Mouse (Mus musculus) limb, embryonic 11.5 days (tissue): ENCODE data around the gene Gm20403. TPM values are rescaled to one million over a fixed set of nuclear protein-coding genes. Genes with fewer than 3 reads are reported as not detected.

ENCODE experiments used
- ATAC-seq: fragments of 200-750 bp; cut with Nextera tagmentation; 2 replicates; pipeline ENCODE4 v1.8.0; 2017; ENCODE audit warnings: low read depth; ENCODE audit not compliant: insufficient number of reproducible peaks, low FRiP score, low TSS enrichment
- DNase-seq: peaks from one replicate; pipeline ENCODE4 v3.0.0-alpha.2; 2015; ENCODE audit warnings: low spot score
- H3K27ac ChIP-seq: fragments of 300-500 bp; sonication (generic); replicated peaks from 2 replicates; pipeline ENCODE4 v1.5.1; 2014; ENCODE audit warnings: low read depth, mild to moderate bottlenecking, low read length
- H3K27me3 ChIP-seq: fragments of 300-500 bp; sonication (generic); 2 replicates; pipeline ENCODE4 v1.6.1; 2014; ENCODE audit warnings: mild to moderate bottlenecking, low read length, mixed read lengths; ENCODE audit not compliant: control insufficient read depth, insufficient read depth
- H3K36me3 ChIP-seq: fragments of 300-500 bp; sonication (generic); 2 replicates; pipeline ENCODE4 v1.6.1; 2014; ENCODE audit warnings: mild to moderate bottlenecking, low read length, moderate library complexity, mixed read lengths; ENCODE audit not compliant: control insufficient read depth, insufficient read depth
- H3K4me1 ChIP-seq: fragments of 300-500 bp; sonication (generic); 2 replicates; pipeline ENCODE4 v1.6.1; 2014; ENCODE audit warnings: low read length, mixed read lengths; ENCODE audit not compliant: control insufficient read depth, insufficient read depth
- H3K4me2 ChIP-seq: fragments of 300-500 bp; sonication (generic); 2 replicates; pipeline ENCODE4 v1.6.1; 2014; ENCODE audit warnings: low read depth, mild to moderate bottlenecking, moderate library complexity; ENCODE audit not compliant: severe bottlenecking
- H3K4me3 ChIP-seq: fragments of 300-500 bp; sonication (generic); 2 replicates; pipeline ENCODE4 v1.5.1; 2014; ENCODE audit warnings: low read depth, low read length
- H3K9ac ChIP-seq: fragments of 300-500 bp; sonication (generic); 2 replicates; pipeline ENCODE4 v1.6.1; 2014; ENCODE audit warnings: mild to moderate bottlenecking, low read length
- H3K9me3 ChIP-seq: fragments of 300-500 bp; sonication (generic); 2 replicates; pipeline ENCODE4 v1.6.1; 2016; ENCODE audit warnings: low read length; ENCODE audit not compliant: control insufficient read depth
- WGBS: fragments of 180-500 bp; shearing (Covaris S2); extraction: QIAGEN DNeasy Blood & Tissue Kit; methylation state at CpG from one replicate; pipeline ENCODE4 v1.1.7; 2014; 5-methylcytosine and 5-hydroxymethylcytosine counted together
- polyA plus RNA-seq: library from polyadenylated mRNA; unstranded; fragments of >200 nt; fragmentation: Nextera tagmentation; extraction: Ambion mirVana; gene quantifications from 2 replicates; pipeline ENCODE4 v1.2.1, GENCODE M21; 2014

The Gm20403 gene
- polyA plus RNA-seq, 1 experiment from 2014 or later: not detected

DNA sequence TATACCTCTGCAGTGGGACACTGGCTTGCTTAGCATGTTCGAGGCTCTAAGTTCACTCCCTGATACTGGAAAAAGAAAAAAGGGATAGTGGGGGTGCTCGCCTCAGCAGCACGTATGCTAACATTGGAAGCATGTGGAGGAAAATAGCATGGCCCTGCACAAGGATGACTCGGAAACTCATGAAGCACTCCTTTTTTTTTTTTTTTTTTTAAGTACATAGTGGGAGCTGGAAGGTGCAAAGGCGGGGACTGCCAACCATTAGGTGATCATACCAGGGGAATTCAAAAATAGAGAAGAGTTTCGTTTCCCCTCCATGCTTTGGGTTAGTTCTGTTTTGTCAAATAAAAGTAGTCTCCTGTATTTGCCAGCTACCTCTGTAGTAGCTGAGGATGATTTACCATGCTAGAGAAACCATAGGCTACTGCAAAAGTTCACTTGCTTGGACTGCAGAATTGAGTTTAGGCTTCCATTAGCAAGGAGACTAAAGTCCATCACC, 10.7 kb upstream of the Gm20403 start:
- no peak for DNase-seq
- no peak overlapping the region for H3K4me2 ChIP-seq
- no peak overlapping the region for H3K4me3 ChIP-seq
- no peaks in the 10 kb centered on the region for H3K27me3 ChIP-seq
- ATAC-seq: no peak
- H3K9ac ChIP-seq: no peak overlapping the region
- WGBS: 82% methylated on average over 6 of the region's 6 CpGs
- H3K9me3 ChIP-seq: no peaks in the 10 kb centered on the region
- H3K4me1 ChIP-seq: no peaks in the 10 kb centered on the region
- H3K27ac ChIP-seq: no peak overlapping the region
- no peaks in the 10 kb centered on the region for H3K36me3 ChIP-seq

GRCm38 (mm10) chr12:54995965-54996364, 9.6 kb upstream of the Gm20403 start:
- 71% methylated on average over 3 of the region's 3 CpGs for WGBS
- no peak for ATAC-seq
- no peaks in the 10 kb centered on the region for H3K36me3 ChIP-seq

GRCm38 (mm10) chr12:54994418-54994817, 8.1 kb upstream of the Gm20403 start:
- WGBS: 93% methylated on average over 4 of the region's 4 CpGs
- Histone ChIP-seq H3K9me3 (no peaks in the 10 kb centered on the region), H3K4me1 (no peaks in the 10 kb centered on the region), H3K4me3 (no peak overlapping the region), H3K4me2 (no peak overlapping the region), H3K27me3 (no peaks in the 10 kb centered on the region), H3K36me3 (no peaks in the 10 kb centered on the region), H3K9ac (no peak overlapping the region), H3K27ac (no peak overlapping the region)
- no peak for DNase-seq
- ATAC-seq: no peak

More at GRCm38 (mm10) chr12:54995965-54996364, 9.6 kb upstream of the Gm20403 start:
- Histone ChIP-seq H3K4me2 (no peak overlapping the region), H3K9ac (no peak overlapping the region), H3K27me3 (no peaks in the 10 kb centered on the region), H3K4me3 (no peak overlapping the region), H3K4me1 (no peaks in the 10 kb centered on the region), H3K9me3 (no peaks in the 10 kb centered on the region), H3K27ac (no peak overlapping the region)
- no peak for DNase-seq

DNA sequence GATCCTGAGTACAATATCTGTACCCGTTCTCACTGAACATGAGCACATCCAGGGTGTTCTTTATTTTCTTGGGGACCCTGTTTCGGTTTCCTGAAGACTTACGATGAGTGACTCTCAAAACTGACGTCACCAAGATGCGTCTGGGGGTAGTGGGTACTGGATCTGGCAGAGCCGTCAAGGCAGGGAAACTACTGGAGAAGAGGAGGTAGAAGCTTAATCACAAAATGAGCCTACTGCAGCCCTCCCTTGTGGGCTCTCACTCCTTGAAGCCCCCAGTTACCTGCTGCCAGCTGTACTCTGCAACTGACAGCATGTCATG, 7.7 kb upstream of the Gm20403 start:
- no peak overlapping the region for H3K27ac ChIP-seq
- WGBS: 76% methylated on average over 6 of the region's 6 CpGs
- H3K9me3 ChIP-seq: no peaks in the 10 kb centered on the region

GRCm38 (mm10) chr12:54993246-54994067, 7.1 kb upstream of the Gm20403 start:
- no peak overlapping the region for H3K4me2 ChIP-seq
- H3K9ac ChIP-seq: no peak overlapping the region
- H3K27me3 ChIP-seq: no peaks in the 10 kb centered on the region
- ATAC-seq: no peak
- H3K4me1 ChIP-seq: no peaks in the 10 kb centered on the region
- H3K27ac ChIP-seq: no peak overlapping the region
- WGBS: 50% methylated on average over 16 of the region's 16 CpGs
- no peaks in the 10 kb centered on the region for H3K36me3 ChIP-seq
- H3K9me3 ChIP-seq: no peaks in the 10 kb centered on the region
- DNase-seq: no peak
- no peak overlapping the region for H3K4me3 ChIP-seq

More for the DNA sequence above, 7.7 kb upstream of the Gm20403 start:
- Histone ChIP-seq H3K4me3 (no peak overlapping the region), H3K9ac (no peak overlapping the region), H3K36me3 (no peaks in the 10 kb centered on the region), H3K4me2 (no peak overlapping the region), H3K4me1 (no peaks in the 10 kb centered on the region), H3K27me3 (no peaks in the 10 kb centered on the region)
- ATAC-seq: no peak
- no peak for DNase-seq

GRCm38 (mm10) chr12:54992814-54993213, 6.5 kb upstream of the Gm20403 start:
- Histone ChIP-seq H3K4me3 (no peak overlapping the region), H3K4me1 (no peaks in the 10 kb centered on the region), H3K36me3 (no peaks in the 10 kb centered on the region), H3K27ac (no peak overlapping the region), H3K4me2 (no peak overlapping the region), H3K9ac (no peak overlapping the region), H3K9me3 (no peaks in the 10 kb centered on the region), H3K27me3 (no peaks in the 10 kb centered on the region)
- ATAC-seq (no peak), DNase-seq (no peak)
- WGBS: 69% methylated on average over 3 of the region's 3 CpGs

DNA sequence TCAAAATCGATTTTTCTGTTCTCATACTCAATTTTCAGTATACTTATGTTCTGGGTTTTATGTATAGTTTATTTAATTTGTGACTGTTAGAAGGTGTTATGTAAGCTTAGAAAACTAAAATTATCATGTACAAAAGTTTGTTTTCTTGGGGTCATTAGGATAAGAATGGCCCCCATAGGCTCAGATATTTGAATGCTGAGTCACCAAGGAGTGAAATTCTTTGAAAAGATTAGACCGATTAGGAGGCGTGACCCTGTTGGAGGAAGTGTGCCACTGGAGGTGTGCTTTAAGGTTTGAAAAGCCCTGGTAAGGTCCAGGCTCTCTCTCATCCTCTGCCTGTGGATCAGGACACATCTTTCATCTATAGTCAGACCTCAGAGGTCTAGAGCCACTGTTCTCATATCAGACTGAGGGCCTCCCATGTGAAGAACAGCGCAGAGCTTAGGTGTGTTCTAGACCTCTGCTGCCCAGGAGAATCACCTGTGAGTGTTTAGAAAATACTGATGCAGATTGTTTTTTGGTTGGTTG, 2.1 kb upstream of the Gm20403 start:
- Histone ChIP-seq H3K9ac (no peak overlapping the region), H3K4me1 (no peaks in the 10 kb centered on the region), H3K9me3 (no peaks in the 10 kb centered on the region), H3K27me3 (no peaks in the 10 kb centered on the region), H3K4me3 (no peak overlapping the region), H3K4me2 (no peak overlapping the region), H3K36me3 (no peaks in the 10 kb centered on the region), H3K27ac (no peak overlapping the region)
- 82% methylated on average over 4 of the region's 4 CpGs for WGBS
- ATAC-seq (no peak), DNase-seq (no peak)

- H3K4me3 ChIP-seq: no peak overlapping the region
- DNase-seq (no peak), ATAC-seq (no peak)
- no peak overlapping the region for H3K9ac ChIP-seq
- H3K36me3 ChIP-seq: peaks cover 2% of the 10 kb centered on the region; the same call in 1 of the 2 replicates
- no peaks in the 10 kb centered on the region for H3K27me3 ChIP-seq
- H3K27ac ChIP-seq: no peak overlapping the region
- H3K9me3 ChIP-seq: no peaks in the 10 kb centered on the region
- H3K4me2 ChIP-seq: no peak overlapping the region
- 86% methylated on average over 2 of the region's 2 CpGs for WGBS
- H3K4me1 ChIP-seq: no peaks in the 10 kb centered on the region
Measured at GRCm38 (mm10) chr12:54987156-54987555, 827 bp upstream of the Gm20403 start.
